Mouse (Mus musculus): Measurements from ENCODE around the gene Upb1. TPM values are rescaled to one million over a fixed set of nuclear protein-coding genes. Genes with fewer than 3 reads are reported as not detected.
"Not testable (repeated sequence)": the region's sequence is repeated elsewhere in the genome, so short reads cannot be mapped to it uniquely, and the experiment has no call there.

The Upb1 gene
- total RNA-seq (2014; fragmentation: Nextera tagmentation), result not detected in 2 replicates
- 0.19 and 0.50 TPM in 2 replicates for total RNA-seq (2017)

GRCm38 (mm10) chr10:75400958-75401357 is at the start of gene Upb1:
Gene Upb1, plus strand, starts transcription at chr10:75401115.
- no peak for ATAC-seq (replicated peaks; ENCODE audit: low FRiP score, low TSS enrichment, poor library complexity, severe bottlenecking)

- no peak for ATAC-seq (replicated peaks; ENCODE audit: low FRiP score, low TSS enrichment, poor library complexity, severe bottlenecking)
Observed at GRCm38 (mm10) chr10:75352541-75352940, 48.4 kb upstream of the Upb1 start.

GRCm38 (mm10) chr10:75353838-75354241 is 47.1 kb upstream of the Upb1 start:
- not testable (repeated sequence) for ATAC-seq (replicated peaks; ENCODE audit: low FRiP score, low TSS enrichment, poor library complexity, severe bottlenecking)

GRCm38 (mm10) chr10:75355341-75355740 is 45.6 kb upstream of the Upb1 start:
- ATAC-seq (replicated peaks; ENCODE audit: low FRiP score, low TSS enrichment, poor library complexity, severe bottlenecking), result no peak

GRCm38 (mm10) chr10:75364214-75364690 is 36.7 kb upstream of the Upb1 start:
- ATAC-seq (replicated peaks; ENCODE audit: low FRiP score, low TSS enrichment, poor library complexity, severe bottlenecking), result not testable (repeated sequence)

GRCm38 (mm10) chr10:75364796-75365195 is 36.1 kb upstream of the Upb1 start:
- no peak for ATAC-seq (replicated peaks; ENCODE audit: low FRiP score, low TSS enrichment, poor library complexity, severe bottlenecking)

GRCm38 (mm10) chr10:75365231-75365633 is 35.7 kb upstream of the Upb1 start:
- ATAC-seq (replicated peaks; ENCODE audit: low FRiP score, low TSS enrichment, poor library complexity, severe bottlenecking), result peak; percentile 78

GRCm38 (mm10) chr10:75373655-75374351 is 27.1 kb upstream of the Upb1 start:
- ATAC-seq (replicated peaks; ENCODE audit: low FRiP score, low TSS enrichment, poor library complexity, severe bottlenecking), result 0 out of 2 replicates have a peak, but pooled peaks have one; percentile 22

GRCm38 (mm10) chr10:75378688-75379087 is 22.2 kb upstream of the Upb1 start:
- ATAC-seq (replicated peaks; ENCODE audit: low FRiP score, low TSS enrichment, poor library complexity, severe bottlenecking), result no peak

- 0 out of 2 replicates have a peak, but pooled peaks have one; percentile 34 for ATAC-seq (replicated peaks; ENCODE audit: low FRiP score, low TSS enrichment, poor library complexity, severe bottlenecking)
Observed at GRCm38 (mm10) chr10:75390156-75390555, 10.8 kb upstream of the Upb1 start.

- no peak for ATAC-seq (replicated peaks; ENCODE audit: low FRiP score, low TSS enrichment, poor library complexity, severe bottlenecking)
Observed at GRCm38 (mm10) chr10:75390832-75391231, 10.1 kb upstream of the Upb1 start.

- no peak for ATAC-seq (replicated peaks; ENCODE audit: low FRiP score, low TSS enrichment, poor library complexity, severe bottlenecking)
Observed at GRCm38 (mm10) chr10:75394796-75395195, 6.1 kb upstream of the Upb1 start.

GRCm38 (mm10) chr10:75396966-75397365 is 3.9 kb upstream of the Upb1 start:
- peak; percentile 96 for ATAC-seq (replicated peaks; ENCODE audit: low FRiP score, low TSS enrichment, poor library complexity, severe bottlenecking)

GRCm38 (mm10) chr10:75405916-75406315 is 5.0 kb downstream of the Upb1 start:
- ATAC-seq (replicated peaks; ENCODE audit: low FRiP score, low TSS enrichment, poor library complexity, severe bottlenecking), result no peak

GRCm38 (mm10) chr10:75406755-75407154 is 5.8 kb downstream of the Upb1 start:
- no peak for ATAC-seq (replicated peaks; ENCODE audit: low FRiP score, low TSS enrichment, poor library complexity, severe bottlenecking)

- no peak for ATAC-seq (replicated peaks; ENCODE audit: low FRiP score, low TSS enrichment, poor library complexity, severe bottlenecking)
Observed at GRCm38 (mm10) chr10:75407741-75408140, 6.8 kb downstream of the Upb1 start.

- not testable (repeated sequence) for ATAC-seq (replicated peaks; ENCODE audit: low FRiP score, low TSS enrichment, poor library complexity, severe bottlenecking)
Observed at GRCm38 (mm10) chr10:75411343-75412113, 10.6 kb downstream of the Upb1 start.

- ATAC-seq (replicated peaks; ENCODE audit: low FRiP score, low TSS enrichment, poor library complexity, severe bottlenecking), result no peak
Observed at GRCm38 (mm10) chr10:75412114-75413103, 11.5 kb downstream of the Upb1 start.

GRCm38 (mm10) chr10:75414925-75415324 is 14.0 kb downstream of the Upb1 start:
- ATAC-seq (replicated peaks; ENCODE audit: low FRiP score, low TSS enrichment, poor library complexity, severe bottlenecking), result no peak

Data from megakaryocyte-erythroid progenitor cell, adult 5-6 weeks (primary cell).